Mouse (Mus musculus): ENCODE data around the gene Ak2.

GRCm38 (mm10) chr4:129023884-129024283 lies 32.1 kb downstream of the Ak2 start:
- no peak for TF ChIP-seq CTCF (IDR thresholded peaks at IDR 0.05; ENCODE audit: low read depth)
- no peak for TF ChIP-seq EP300 (IDR thresholded peaks at IDR 0.05; ENCODE audit: low read depth)
